Mouse (Mus musculus): ENCODE measurements at regions not wholly inside any gene's neighbourhood (a gene's known extent, or its start where the extent isn't known, plus 50 kb on each side); places are given as distances from the start of the nearest gene placed in this dataset.

- H3K36me3 ChIP-seq (ENCODE audit: control insufficient read depth in 1 of 2, insufficient read depth in 2 of 2, low read length in 2 of 2): no peaks in the 10 kb centered on the region
- H3K9me3 ChIP-seq (replicated peaks; ENCODE audit: insufficient read depth, low read length): no peaks in the 10 kb centered on the region
- no peaks in the 10 kb centered on the region for H3K4me1 ChIP-seq (ENCODE audit: control insufficient read depth in 1 of 2, insufficient read depth in 2 of 2, low read length in 2 of 2)
- no peaks in the 10 kb centered on the region for H3K27me3 ChIP-seq (ENCODE audit: control insufficient read depth in 1 of 2, insufficient read depth in 2 of 2, low read length in 2 of 2)
- DNase-seq (ENCODE audit: low read depth, low spot score): no peak
- no peak overlapping the region for H3K9ac ChIP-seq (ENCODE audit: control insufficient read depth, low read depth, low read length, poor library complexity, severe bottlenecking)
- no peak overlapping the region for H3K4me3 ChIP-seq (ENCODE audit: control insufficient read depth in 1 of 2, insufficient read depth in 1 of 2, low read depth in 2 of 2, low read length in 2 of 2)
- H3K79me2 ChIP-seq (ENCODE audit: control insufficient read depth, insufficient read depth, low read length, poor library complexity): no peaks in the 10 kb centered on the region
- TF ChIP-seq USF1 (IDR thresholded peaks at IDR 0.05; ENCODE audit: low read depth, low read length): no peak
- no peak for TF ChIP-seq ZNF384 (IDR thresholded peaks at IDR 0.05; ENCODE audit: low read depth, low read length)
- TF ChIP-seq E2F4 (IDR thresholded peaks at IDR 0.05; ENCODE audit: borderline replicate concordance, low read depth, low read length): no peak
- no peak for TF ChIP-seq TAL1 (IDR thresholded peaks at IDR 0.05; ENCODE audit: low read length)
- TF ChIP-seq MYC (IDR thresholded peaks at IDR 0.05; ENCODE audit: low read depth, low read length): no peak
- TF ChIP-seq MAX (IDR thresholded peaks at IDR 0.05; ENCODE audit: low read length): no peak
- TF ChIP-seq MYB (IDR thresholded peaks at IDR 0.05; ENCODE audit: low read depth, low read length): no peak
- no peak for TF ChIP-seq MAZ (IDR thresholded peaks at IDR 0.05; ENCODE audit: low read depth, low read length)
- TF ChIP-seq RAD21 (IDR thresholded peaks at IDR 0.05; ENCODE audit: low read depth, low read length): no peak
- no peak for TF ChIP-seq SIN3A (IDR thresholded peaks at IDR 0.05; ENCODE audit: low read length)
- TF ChIP-seq GATA1 (IDR thresholded peaks at IDR 0.05; ENCODE audit: low read depth, low read length): no peak
- TF ChIP-seq GABPA (IDR thresholded peaks at IDR 0.05; ENCODE audit: low read depth, low read length): no peak
- no peak overlapping the region for H3K27ac ChIP-seq (ENCODE audit: control insufficient read depth, low read depth, low read length)
Observed at GRCm38 (mm10) chr16:55168433-55168832, 129.4 kb downstream of the Zpld1 start.

GRCm38 (mm10) chr16:55166181-55166848 lies 131.5 kb downstream of the Zpld1 start:
- no peak for DNase-seq (ENCODE audit: low read depth, low spot score)
- Histone ChIP-seq H3K9ac (ENCODE audit: control insufficient read depth, low read depth, low read length, poor library complexity, severe bottlenecking) (no peak overlapping the region), H3K79me2 (ENCODE audit: control insufficient read depth, insufficient read depth, low read length, poor library complexity) (no peaks in the 10 kb centered on the region), H3K27me3 (ENCODE audit: control insufficient read depth in 1 of 2, insufficient read depth in 2 of 2, low read length in 2 of 2) (no peaks in the 10 kb centered on the region), H3K36me3 (ENCODE audit: control insufficient read depth in 1 of 2, insufficient read depth in 2 of 2, low read length in 2 of 2) (no peaks in the 10 kb centered on the region), H3K4me1 (ENCODE audit: control insufficient read depth in 1 of 2, insufficient read depth in 2 of 2, low read length in 2 of 2) (no peaks in the 10 kb centered on the region), H3K4me3 (ENCODE audit: control insufficient read depth in 1 of 2, insufficient read depth in 1 of 2, low read depth in 2 of 2, low read length in 2 of 2) (no peak overlapping the region), H3K27ac (ENCODE audit: control insufficient read depth, low read depth, low read length) (no peak overlapping the region), H3K9me3 (replicated peaks; ENCODE audit: insufficient read depth, low read length) (no peaks in the 10 kb centered on the region)
- TF ChIP-seq JUND (IDR thresholded peaks at IDR 0.05; ENCODE audit: low read depth, low read length) (no peak), MYB (IDR thresholded peaks at IDR 0.05; ENCODE audit: low read depth, low read length) (no peak), POLR2AphosphoS2 (IDR thresholded peaks at IDR 0.05; ENCODE audit: low read length) (no peak), GATA1 (IDR thresholded peaks at IDR 0.05; ENCODE audit: low read depth, low read length) (no peak), ZKSCAN1 (IDR thresholded peaks at IDR 0.05; ENCODE audit: low read depth, low read length) (no peak), E2F4 (IDR thresholded peaks at IDR 0.05; ENCODE audit: borderline replicate concordance, low read depth, low read length) (no peak), MAFK (IDR thresholded peaks at IDR 0.05; ENCODE audit: borderline replicate concordance, low read depth, low read length) (no peak), ZNF384 (IDR thresholded peaks at IDR 0.05; ENCODE audit: low read depth, low read length) (no peak)

Measured in MEL (cell line).